Mouse (Mus musculus) heart, adult 2 months (tissue): ENCODE results near the gene Slc2a5. TPM values are rescaled to one million over a fixed set of nuclear protein-coding genes. Genes with fewer than 3 reads are reported as not detected.

ENCODE experiments used
- DNase-seq, 2 experiments: peaks; one replicate each; pipeline ENCODE4 v3.0.0; 2021
- H3K27ac ChIP-seq: fragments of 200-600 bp; 2 replicates; pipeline ENCODE4 v1.8.1; 2022
- H3K27me3 ChIP-seq: fragments of 200-500 bp; 2 replicates; pipeline ENCODE4 v1.6.1; 2012; ENCODE audit warnings: mild to moderate bottlenecking, low read length, inconsistent platforms, mixed read lengths; ENCODE audit not compliant: control insufficient read depth, insufficient read depth
- H3K36me3 ChIP-seq: fragments of 200-500 bp; 2 replicates; pipeline ENCODE4 v1.6.1; 2012; ENCODE audit warnings: low read length, inconsistent platforms; ENCODE audit not compliant: control insufficient read depth, insufficient read depth
- H3K4me1 ChIP-seq: fragments of 200-500 bp; 2 replicates; pipeline ENCODE4 v1.6.1; 2011; ENCODE audit warnings: low read length; ENCODE audit not compliant: control insufficient read depth, insufficient read depth
- H3K4me3 ChIP-seq: fragments of 200-600 bp; 2 replicates; pipeline ENCODE4 v1.8.1; 2022
- H3K79me2 ChIP-seq: fragments of 200-500 bp; replicated peaks from 2 replicates; pipeline ENCODE4 v1.6.1; 2012; ENCODE audit warnings: mild to moderate bottlenecking, inconsistent platforms, low read length, moderate library complexity, mixed read lengths; ENCODE audit not compliant: control insufficient read depth, insufficient read depth
- H3K9ac ChIP-seq: fragments of 200-500 bp; 2 replicates; pipeline ENCODE4 v1.6.1; 2012; ENCODE audit warnings: low read depth, mild to moderate bottlenecking, control low read depth, inconsistent platforms, low read length, mixed read lengths
- CTCF ChIP-seq: fragments of 200-600 bp; IDR thresholded peaks from 2 replicates; pipeline ENCODE4 v1.8.1; 2022; ENCODE audit warnings: antibody characterized with exemption, mild to moderate bottlenecking, moderate library complexity
- EP300 ChIP-seq: fragments of 200-500 bp; IDR thresholded peaks from 2 replicates; pipeline ENCODE4 v1.6.1; 2011; ENCODE audit warnings: low read depth, low read length, control low read depth; ENCODE audit not compliant: insufficient read depth
- POLR2A ChIP-seq: fragments of 200-500 bp; IDR thresholded peaks from 2 replicates; pipeline ENCODE4 v1.6.1; 2011; ENCODE audit warnings: mild to moderate bottlenecking, low read depth, low read length, control low read depth; ENCODE audit not compliant: insufficient read depth
- WGBS: fragments of 180-500 bp; shearing (Covaris S2); methylation state at CpG from one replicate; pipeline ENCODE4 v1.1.7; 2018; 5-methylcytosine and 5-hydroxymethylcytosine counted together
- intact Hi-C: fragments of 180-260 bp; cut with DNase I; formaldehyde crosslinking; loops from one replicate; pipeline ENCODE4 v1.15.1; 2025
- polyA plus RNA-seq: library from polyadenylated mRNA; depleted of rRNA; stranded (reverse); fragments of >200 nt; gene quantifications from 2 replicates; pipeline ENCODE4 v1.2.3, GENCODE M21; 2012
- total RNA-seq, 2 experiments: library from RNA; stranded (reverse); gene quantifications; 2 replicates each; pipeline ENCODE4 v1.2.3; 2021

The Slc2a5 gene
- total and polyA plus RNA-seq, 3 experiments: 0.09 to 1.8 TPM; not detected in 1

DNA sequence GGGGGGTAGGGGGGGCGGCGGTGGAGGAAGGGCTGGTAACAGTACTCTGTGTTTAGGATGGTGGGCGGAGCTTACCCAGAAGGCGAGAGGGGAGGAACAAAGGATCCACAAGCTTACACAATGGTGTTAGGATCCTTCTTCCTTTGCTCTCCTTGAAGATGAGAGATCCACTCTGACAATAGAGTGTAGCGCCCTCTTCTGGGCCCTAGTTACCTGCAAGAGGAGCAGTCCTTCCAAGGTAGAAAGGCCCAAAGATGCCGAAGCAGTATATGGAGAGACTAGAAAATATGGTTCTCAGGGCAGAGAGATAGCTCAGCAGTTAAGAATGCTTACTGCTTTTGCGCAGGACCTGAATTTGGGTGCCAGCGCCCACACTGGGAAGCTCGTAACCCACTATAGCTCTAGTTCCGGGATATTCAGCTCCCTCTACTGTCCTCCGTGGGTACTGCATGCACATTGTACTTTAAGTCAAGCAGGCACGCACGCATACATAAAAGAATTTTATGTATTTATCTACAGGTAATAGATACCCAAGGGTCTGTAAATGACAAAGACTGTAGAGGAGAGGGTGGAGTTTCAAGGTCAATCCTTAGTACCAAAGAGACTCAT lies 43.6 kb downstream of the Slc2a5 start:
- 68% methylated on average over 13 of the region's 13 CpGs for WGBS
- no peak overlapping the region for H3K9ac ChIP-seq
- H3K27ac ChIP-seq: no peak overlapping the region
- no peaks in the 10 kb centered on the region for H3K4me1 ChIP-seq
- H3K4me3 ChIP-seq: no peak overlapping the region
- TF ChIP-seq EP300 (no peak), POLR2A (no peak), CTCF (peak; percentile 54)
- H3K27me3 ChIP-seq: no peaks in the 10 kb centered on the region
- no peak for DNase-seq
- intact Hi-C loops: no loop called here
- H3K36me3 ChIP-seq: no peaks in the 10 kb centered on the region
- no peaks in the 10 kb centered on the region for H3K79me2 ChIP-seq

GRCm38 (mm10) chr4:150164875-150165274 lies 45.8 kb downstream of the Slc2a5 start:
- TF ChIP-seq CTCF: no peak
- no peak for TF ChIP-seq POLR2A
- TF ChIP-seq EP300: no peak
- no peak overlapping the region for H3K9ac ChIP-seq
- no peak for DNase-seq
- no peaks in the 10 kb centered on the region for H3K4me1 ChIP-seq
- H3K36me3 ChIP-seq: no peaks in the 10 kb centered on the region
- no peaks in the 10 kb centered on the region for H3K79me2 ChIP-seq
- intact Hi-C loops: no loop called here
- H3K27ac ChIP-seq: no peak overlapping the region
- no peaks in the 10 kb centered on the region for H3K27me3 ChIP-seq
- H3K4me3 ChIP-seq: no peak overlapping the region
- 41% methylated on average over 13 of the region's 13 CpGs for WGBS

GRCm38 (mm10) chr4:150168406-150168805 lies 49.3 kb downstream of the Slc2a5 start:
- H3K4me1 ChIP-seq: no peaks in the 10 kb centered on the region
- H3K4me3 ChIP-seq: no peak overlapping the region
- no peaks in the 10 kb centered on the region for H3K27me3 ChIP-seq
- no peaks in the 10 kb centered on the region for H3K36me3 ChIP-seq
- H3K79me2 ChIP-seq: no peaks in the 10 kb centered on the region
- no peak for DNase-seq
- no peak overlapping the region for H3K27ac ChIP-seq
- TF ChIP-seq EP300: no peak
- TF ChIP-seq POLR2A: no peak
- TF ChIP-seq CTCF: no peak
- no peak overlapping the region for H3K9ac ChIP-seq
- WGBS: 52% methylated on average over 10 of the region's 10 CpGs
- intact Hi-C loops: no loop called here

- Histone ChIP-seq H3K36me3 (no peaks in the 10 kb centered on the region), H3K79me2 (no peaks in the 10 kb centered on the region), H3K27me3 (no peaks in the 10 kb centered on the region), H3K27ac (no peak overlapping the region), H3K4me3 (no peak overlapping the region), H3K9ac (no peak overlapping the region), H3K4me1 (no peaks in the 10 kb centered on the region)
- no peak for DNase-seq
- intact Hi-C loops: no loop called here
- 57% methylated on average over 8 of the region's 8 CpGs for WGBS
- TF ChIP-seq CTCF: no peak
- TF ChIP-seq POLR2A: no peak
- no peak for TF ChIP-seq EP300
Measured at GRCm38 (mm10) chr4:150172107-150172506, 53.0 kb downstream of the Slc2a5 start.

DNA sequence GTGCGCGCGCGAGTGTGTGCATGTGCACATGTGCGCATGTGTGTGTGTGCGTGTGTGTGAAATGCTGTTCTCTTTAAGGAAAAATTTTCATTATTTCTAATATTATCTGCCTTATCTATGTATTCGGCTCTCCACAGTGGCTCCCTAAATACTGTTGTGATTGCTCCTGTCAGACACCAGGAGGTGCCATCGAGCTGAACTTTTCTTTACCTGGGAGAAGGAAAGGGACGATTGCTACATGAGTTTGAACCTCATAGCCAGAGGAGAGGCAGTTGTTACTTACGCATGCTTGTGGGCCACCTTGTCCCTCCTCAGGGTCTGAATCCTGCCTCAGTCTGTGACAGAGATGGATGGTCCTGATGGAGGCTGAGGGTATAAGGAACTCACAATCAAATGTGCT lies 54.2 kb downstream of the Slc2a5 start:
- Histone ChIP-seq H3K36me3 (no peaks in the 10 kb centered on the region), H3K27ac (no peak overlapping the region), H3K9ac (no peak overlapping the region), H3K79me2 (no peaks in the 10 kb centered on the region), H3K27me3 (no peaks in the 10 kb centered on the region), H3K4me1 (no peaks in the 10 kb centered on the region), H3K4me3 (no peak overlapping the region)
- no peak for TF ChIP-seq POLR2A
- no peak for TF ChIP-seq EP300
- peak; percentile 73 for TF ChIP-seq CTCF
- 53% methylated on average over 10 of the region's 10 CpGs for WGBS
- DNase-seq: peak; percentile 20 to 28
- intact Hi-C loops: no loop called here

DNA sequence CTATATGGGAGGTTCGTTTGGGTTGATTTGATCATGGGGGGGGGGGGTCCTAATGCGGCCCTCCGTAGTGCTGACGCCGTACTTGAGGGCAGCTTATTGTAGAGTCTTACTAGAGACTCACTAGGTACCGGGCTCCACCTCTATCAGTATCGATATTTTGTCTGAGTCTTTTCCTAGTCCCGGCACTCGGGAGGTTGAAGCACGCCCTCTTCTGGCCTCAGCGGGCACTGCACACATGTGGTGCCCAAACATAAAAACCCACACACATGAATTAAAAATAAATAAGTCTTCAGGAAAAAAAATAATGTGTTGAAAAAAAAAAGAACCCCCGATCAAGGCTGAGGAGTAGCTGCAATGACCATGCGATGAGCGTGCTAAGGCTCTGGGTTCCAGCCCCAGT lies 54.9 kb downstream of the Slc2a5 start:
- no peaks in the 10 kb centered on the region for H3K27me3 ChIP-seq
- peak; percentile 7; the same call in 1 of the 2 replicates for TF ChIP-seq CTCF
- no peak for TF ChIP-seq EP300
- intact Hi-C loops: no loop called here
- no peak overlapping the region for H3K9ac ChIP-seq
- no peaks in the 10 kb centered on the region for H3K4me1 ChIP-seq
- H3K79me2 ChIP-seq: no peaks in the 10 kb centered on the region
- DNase-seq: no peak
- H3K4me3 ChIP-seq: no peak overlapping the region
- no peak overlapping the region for H3K27ac ChIP-seq
- no peaks in the 10 kb centered on the region for H3K36me3 ChIP-seq
- 91% methylated on average over 14 of the region's 14 CpGs for WGBS
